Comparison of ENCODE assay signal across 13 mouse cellular contexts in the genomic region with DNA sequence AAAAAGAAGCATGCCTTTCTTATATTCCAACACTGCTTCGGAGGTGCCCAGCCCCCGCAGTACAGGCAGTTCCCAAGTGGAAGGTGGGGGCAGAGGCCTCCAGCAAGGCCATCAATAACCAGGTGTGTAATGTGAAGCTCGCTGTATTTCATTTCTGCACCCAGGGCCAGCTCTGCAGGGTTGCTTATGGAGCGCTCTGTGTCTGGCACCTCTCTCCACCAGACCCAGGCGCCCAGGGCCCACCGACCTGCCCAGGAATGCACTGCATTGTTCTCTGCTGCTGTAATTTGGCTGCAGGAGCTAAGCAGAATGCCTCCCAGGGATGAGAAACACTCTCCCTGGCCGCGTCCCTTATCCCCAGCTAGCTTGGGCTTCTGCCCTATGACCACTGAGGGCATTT. TPM values are rescaled to one million over a fixed set of nuclear protein-coding genes. Genes with fewer than 3 reads are reported as not detected.
DNase-seq lines count a peak whose midpoint lies in the region; ATAC-seq and TF ChIP-seq lines count a peak whose summit lies in the region.
"Had no signal": no experiment of that assay in that cellular context is flagged by ENCODE, and none has a peak within 500 bp of the region (broad histone marks: within the 10 kb centered on the region; RNA-seq: fewer than 3 reads in every experiment).

No protein-coding gene starts in this region.

- H3K4me2 ChIP-seq in heart, embryonic 13.5 days, result peak overlapping the region; percentile 1; the same call in 1 of the 2 replicates
- H3K4me2 ChIP-seq in lung, embryonic 14.5 days, result no peak overlapping the region
- no peak overlapping the region for H3K4me2 ChIP-seq in embryonic facial prominence, embryonic 14.5 days (ENCODE audit: low read depth, low read length)
- H3K4me2 ChIP-seq in neural tube, embryonic 15.5 days, result no peak overlapping the region
- H3K4me2 ChIP-seq: midbrain, embryonic 11.5 days had no signal

- no peak for ATAC-seq in heart, embryonic 13.5 days (ENCODE audit: extremely low read depth, insufficient number of reproducible peaks, low FRiP score, low TSS enrichment)
- ATAC-seq in lung, embryonic 14.5 days (ENCODE audit: insufficient read depth), result peak; percentile 14; the same call in 1 of the 2 replicates
- ATAC-seq in embryonic facial prominence, embryonic 14.5 days (ENCODE audit: low read depth), result peak; percentile 47; the same call in 1 of the 2 replicates
- peak; percentile 31; the same call in 1 of the 2 replicates for ATAC-seq in neural tube, embryonic 15.5 days (ENCODE audit: low FRiP score)
- ATAC-seq in granulocyte monocyte progenitor cell, adult 5-6 weeks (replicated peaks; ENCODE audit: poor library complexity, severe bottlenecking), result no peak
- ATAC-seq: CD4-positive, CD25-positive, alpha-beta regulatory T cell, adult 4 months had no signal

- DNase-seq in heart, postnatal 25 days (ENCODE audit: low spot score), result no peak
- no peak for DNase-seq in lung, embryonic 14.5 days
- no peak for DNase-seq in lung, postnatal 14 days
- DNase-seq in embryonic facial prominence, embryonic 14.5 days (ENCODE audit: low spot score), result no peak
- no peak for DNase-seq in spleen, postnatal 4 days (ENCODE audit: low spot score in 2 of 2)
- DNase-seq: adrenal gland, adult 2 months; cerebellum, postnatal 36 days; right cerebral cortex, adult 18-20 months had no signal

- no peak overlapping the region for H3K9ac ChIP-seq in heart, embryonic 13.5 days
- H3K9ac ChIP-seq in lung, embryonic 14.5 days, result no peak overlapping the region
- H3K9ac ChIP-seq in embryonic facial prominence, embryonic 14.5 days (ENCODE audit: low read depth, low read length), result no peak overlapping the region
- no peak overlapping the region for H3K9ac ChIP-seq in neural tube, embryonic 15.5 days (replicated peaks)

- peaks cover 53% of the 10 kb centered on the region for H3K4me1 ChIP-seq in heart, embryonic 13.5 days
- no peaks in the 10 kb centered on the region for H3K4me1 ChIP-seq in lung, embryonic 14.5 days (ENCODE audit: insufficient read depth)
- peaks cover 13% of the 10 kb centered on the region; the same call in 1 of the 2 replicates for H3K4me1 ChIP-seq in embryonic facial prominence, embryonic 14.5 days (ENCODE audit: control insufficient read depth, insufficient read depth, low read length)
- 0 out of 2 replicates have a peak, but pooled peaks cover 8% of the 10 kb centered on the region for H3K4me1 ChIP-seq in neural tube, embryonic 15.5 days

- H3K9me3 ChIP-seq in heart, embryonic 13.5 days, result no peaks in the 10 kb centered on the region
- H3K9me3 ChIP-seq in lung, embryonic 14.5 days (ENCODE audit: low read depth, low read length), result no peaks in the 10 kb centered on the region
- no peaks in the 10 kb centered on the region for H3K9me3 ChIP-seq in embryonic facial prominence, embryonic 14.5 days (ENCODE audit: control insufficient read depth, low read length)
- H3K9me3 ChIP-seq in neural tube, embryonic 15.5 days (replicated peaks), result no peaks in the 10 kb centered on the region

- 34% methylated on average over 8 of the region's 8 CpGs for WGBS in heart, embryonic 13.5 days
- WGBS in lung, embryonic 14.5 days, result 46% methylated on average over 8 of the region's 8 CpGs
- 45% methylated on average over 8 of the region's 8 CpGs for WGBS in embryonic facial prominence, embryonic 14.5 days
- 43% methylated on average over 8 of the region's 8 CpGs for WGBS in neural tube, embryonic 15.5 days

- peak overlapping the region; percentile 51 for H3K27ac ChIP-seq in heart, embryonic 13.5 days (replicated peaks)
- no peak overlapping the region for H3K27ac ChIP-seq in lung, embryonic 14.5 days (ENCODE audit: low read depth)
- no peak overlapping the region for H3K27ac ChIP-seq in embryonic facial prominence, embryonic 14.5 days (replicated peaks; ENCODE audit: low read depth, low read length)
- H3K27ac ChIP-seq in neural tube, embryonic 15.5 days (replicated peaks), result no peak overlapping the region

- TF ChIP-seq CTCF in lung, embryonic 14.5 days (IDR thresholded peaks at IDR 0.05; ENCODE audit: low read depth), result no peak

- no peak overlapping the region for H3K4me3 ChIP-seq in heart, embryonic 13.5 days
- no peak overlapping the region for H3K4me3 ChIP-seq in lung, embryonic 14.5 days (ENCODE audit: low read depth, low read length)
- no peak overlapping the region for H3K4me3 ChIP-seq in embryonic facial prominence, embryonic 14.5 days (ENCODE audit: low read depth, low read length)
- H3K4me3 ChIP-seq in neural tube, embryonic 15.5 days (replicated peaks), result no peak overlapping the region

- H3K27me3 ChIP-seq in heart, embryonic 13.5 days (replicated peaks), result no peaks in the 10 kb centered on the region
- H3K27me3 ChIP-seq in lung, embryonic 14.5 days (ENCODE audit: insufficient read depth, low read length), result no peaks in the 10 kb centered on the region
- no peaks in the 10 kb centered on the region for H3K27me3 ChIP-seq in embryonic facial prominence, embryonic 14.5 days (replicated peaks; ENCODE audit: control insufficient read depth, insufficient read depth, low read length)
- H3K27me3 ChIP-seq in neural tube, embryonic 15.5 days (replicated peaks), result no peaks in the 10 kb centered on the region

- intact Hi-C loops in heart, postnatal 25 days (cut with DNase I), result no loop called here

- H3K36me3 ChIP-seq in heart, embryonic 13.5 days, result peaks cover 46% of the 10 kb centered on the region
- H3K36me3 ChIP-seq in lung, embryonic 14.5 days (ENCODE audit: insufficient read depth), result peaks cover 26% of the 10 kb centered on the region
- H3K36me3 ChIP-seq in embryonic facial prominence, embryonic 14.5 days (ENCODE audit: control insufficient read depth, insufficient read depth, low read length), result peaks cover 28% of the 10 kb centered on the region
- peaks cover 28% of the 10 kb centered on the region for H3K36me3 ChIP-seq in neural tube, embryonic 15.5 days

RNA-seq across cellular contexts. Expression of a gene that starts 18.4 kb away (rescaled TPM):
- 1.1 and 1.8 TPM in 2 replicates for polyA plus RNA-seq in heart, embryonic 13.5 days (2015; fragmentation: Nextera tagmentation; extraction: Ambion mirVana)
- total RNA-seq in heart, postnatal 25 days (2021), result 1 to 10 TPM; 1.0 to 1.9 TPM
- polyA plus RNA-seq in lung, embryonic 14.5 days (2014; fragmentation: Nextera tagmentation; extraction: Ambion mirVana), result 2.8 and 3.4 TPM in 2 replicates
- polyA plus RNA-seq in embryonic facial prominence, embryonic 14.5 days (2014; fragmentation: Nextera tagmentation; extraction: Ambion mirVana), result 1.3 and 1.4 TPM in 2 replicates
- polyA plus RNA-seq in neural tube, embryonic 15.5 days (2015; fragmentation: Nextera tagmentation; extraction: Ambion mirVana), result 0.78 and 0.88 TPM in 2 replicates
- total RNA-seq in granulocyte monocyte progenitor cell, adult 5-6 weeks (2014; fragmentation: Nextera tagmentation), result not detected in 2 replicates
- total RNA-seq in granulocyte monocyte progenitor cell, adult 5-6 weeks (2017), result not detected in 2 replicates

Comparison
In these comparisons a context has a peak if more than half of its experiments do, and no peak if none do; other contexts are left out.
1. ATAC-seq: peak in lung, embryonic 14.5 days (single experiment), embryonic facial prominence, embryonic 14.5 days (single experiment) and neural tube, embryonic 15.5 days (single experiment); none in heart, embryonic 13.5 days (single experiment) and granulocyte monocyte progenitor cell, adult 5-6 weeks (single experiment).